Mouse (Mus musculus): Measurements from ENCODE around the gene Tmem256. TPM values are rescaled to one million over a fixed set of nuclear protein-coding genes. Genes with fewer than 3 reads are reported as not detected.

Gene Tmem256
- polyA plus RNA-seq, 1 experiment from 2014 or later = 416 TPM

DNA sequence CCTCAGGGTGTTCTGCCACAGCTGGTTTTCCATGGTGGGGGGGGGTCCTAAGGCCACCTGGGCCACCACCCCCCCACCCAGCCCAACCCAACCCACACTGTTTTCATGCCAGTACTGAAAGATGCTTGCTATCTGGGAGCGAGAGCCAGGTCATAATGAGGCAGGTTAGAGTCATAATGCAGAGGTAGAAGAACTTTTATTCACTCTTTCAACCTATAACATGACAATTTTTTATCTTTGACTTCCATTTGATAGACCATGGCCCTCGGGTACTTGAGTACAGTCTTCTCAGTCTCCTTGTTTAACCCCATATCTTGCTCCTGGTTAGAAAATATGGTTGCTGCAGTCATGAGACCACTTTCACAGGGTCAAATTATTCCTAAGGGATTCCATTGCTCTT lies 19.9 kb upstream of the Tmem256 start, which contains the start of gene Spem2:
Gene Spem2 (minus strand): TSS at position 101 of the 400 bp plus-strand sequence.
- H3K4me2 ChIP-seq = no peak within 1 kb of the TSS
- no peak for ATAC-seq (ENCODE audit: low read depth)
- H3K9me3 ChIP-seq = peaks cover 6% of the 10 kb centered on the region; the same call in 1 of the 2 replicates
- no peak within 1 kb of the TSS for H3K9ac ChIP-seq
- H3K36me3 ChIP-seq = no peaks in the 10 kb centered on the region
- WGBS = 83% methylated on average over 2 of the region's 2 CpGs
- H3K4me1 ChIP-seq (replicated peaks) = no peaks in the 10 kb centered on the region
- no peak within 1 kb of the TSS for H3K4me3 ChIP-seq
- H3K27ac ChIP-seq (replicated peaks) = no peak within 1 kb of the TSS
- H3K27me3 ChIP-seq = no peaks in the 10 kb centered on the region

DNA sequence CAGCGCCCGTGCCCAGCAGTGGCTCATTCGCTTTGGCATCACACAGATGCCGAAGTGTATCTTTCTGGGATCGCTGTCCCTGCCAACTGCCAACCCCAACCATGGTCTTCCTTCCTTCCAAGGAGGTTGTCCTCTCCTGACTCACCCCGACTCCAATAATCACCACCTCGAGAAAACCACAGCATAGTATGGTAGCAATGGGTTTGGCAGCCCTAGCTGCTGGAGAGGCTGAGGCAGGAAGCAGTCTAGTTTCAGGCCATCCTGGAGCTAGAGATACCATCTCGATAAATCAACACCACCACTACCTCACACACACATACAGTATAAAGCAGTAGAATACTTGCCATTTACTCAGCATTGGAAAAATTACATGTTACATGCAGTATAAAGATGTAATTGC lies 19.4 kb upstream of the Tmem256 start:
- WGBS = 89% methylated on average over 8 of the region's 8 CpGs
- H3K9me3 ChIP-seq = peaks cover 6% of the 10 kb centered on the region; the same call in 1 of the 2 replicates

GRCm38 (mm10) chr11:69822080-69822479 lies 16.2 kb upstream of the Tmem256 start, which contains the start of gene Spem1:
Spem1 (minus strand) TSS chr11:69822180.
- no peak for ATAC-seq (ENCODE audit: low read depth)
- Histone ChIP-seq H3K9ac (no peak within 1 kb of the TSS), H3K9me3 (peaks cover 6% of the 10 kb centered on the region; the same call in 1 of the 2 replicates), H3K36me3 (peaks cover 36% of the 10 kb centered on the region), H3K27ac (replicated peaks) (no peak within 1 kb of the TSS), H3K4me3 (no peak within 1 kb of the TSS), H3K4me1 (replicated peaks) (no peaks in the 10 kb centered on the region), H3K27me3 (no peaks in the 10 kb centered on the region), H3K4me2 (no peak within 1 kb of the TSS)
- WGBS = 89% methylated on average over 3 of the region's 3 CpGs

More for the DNA sequence above, 19.4 kb upstream of the Tmem256 start:
- Histone ChIP-seq H3K36me3 (peaks cover 5% of the 10 kb centered on the region; the same call in 1 of the 2 replicates), H3K4me3 (no peak overlapping the region), H3K4me2 (no peak overlapping the region), H3K9ac (no peak overlapping the region), H3K27ac (replicated peaks) (no peak overlapping the region), H3K27me3 (no peaks in the 10 kb centered on the region), H3K4me1 (replicated peaks) (no peaks in the 10 kb centered on the region)
- no peak for ATAC-seq (ENCODE audit: low read depth)

- no peak for ATAC-seq (ENCODE audit: low read depth)
- no peak overlapping the region for H3K4me2 ChIP-seq
- H3K27ac ChIP-seq (replicated peaks) = no peak overlapping the region
- no peaks in the 10 kb centered on the region for H3K4me1 ChIP-seq (replicated peaks)
- no peak overlapping the region for H3K4me3 ChIP-seq
- no peak overlapping the region for H3K9ac ChIP-seq
- H3K9me3 ChIP-seq = no peaks in the 10 kb centered on the region
- peaks cover 50% of the 10 kb centered on the region for H3K36me3 ChIP-seq
- 65% methylated on average over 2 of the region's 2 CpGs for WGBS
- no peaks in the 10 kb centered on the region for H3K27me3 ChIP-seq
Observed at GRCm38 (mm10) chr11:69823456-69823855, 14.9 kb upstream of the Tmem256 start.

DNA sequence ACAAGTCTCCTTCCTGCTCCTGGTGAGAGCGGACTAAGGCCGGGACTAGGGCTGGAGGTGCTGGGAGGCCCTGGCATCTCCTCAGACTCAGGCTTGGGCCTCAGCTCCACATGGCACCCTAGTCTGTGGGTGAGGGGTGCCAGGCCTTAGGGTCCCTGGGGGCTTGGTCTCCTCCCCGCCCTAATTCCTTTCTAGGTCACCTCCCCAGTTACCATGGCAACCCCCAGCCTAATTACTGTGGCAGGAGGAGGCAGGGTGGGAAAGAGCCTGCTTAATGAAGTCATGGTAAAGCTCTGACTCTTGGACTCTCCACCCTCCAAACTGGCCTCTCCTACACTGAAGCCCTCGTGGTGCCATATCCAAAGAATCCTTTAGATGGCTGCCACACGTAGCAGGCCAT lies 9.5 kb upstream of the Tmem256 start:
- Histone ChIP-seq H3K36me3 (peaks cover 93% of the 10 kb centered on the region), H3K9me3 (no peaks in the 10 kb centered on the region), H3K4me1 (replicated peaks) (peaks cover 24% of the 10 kb centered on the region), H3K27ac (replicated peaks) (no peak overlapping the region), H3K4me3 (no peak overlapping the region), H3K4me2 (no peak overlapping the region), H3K27me3 (no peaks in the 10 kb centered on the region), H3K9ac (no peak overlapping the region)
- 55% methylated on average over 5 of the region's 5 CpGs for WGBS
- ATAC-seq (ENCODE audit: low read depth) = no peak

GRCm38 (mm10) chr11:69833554-69833953 lies 4.8 kb upstream of the Tmem256 start:
- 50% methylated on average over 8 of the region's 8 CpGs for WGBS
- peak overlapping the region; percentile 98; the same call in 1 of the 2 replicates for H3K27ac ChIP-seq (replicated peaks)

DNA sequence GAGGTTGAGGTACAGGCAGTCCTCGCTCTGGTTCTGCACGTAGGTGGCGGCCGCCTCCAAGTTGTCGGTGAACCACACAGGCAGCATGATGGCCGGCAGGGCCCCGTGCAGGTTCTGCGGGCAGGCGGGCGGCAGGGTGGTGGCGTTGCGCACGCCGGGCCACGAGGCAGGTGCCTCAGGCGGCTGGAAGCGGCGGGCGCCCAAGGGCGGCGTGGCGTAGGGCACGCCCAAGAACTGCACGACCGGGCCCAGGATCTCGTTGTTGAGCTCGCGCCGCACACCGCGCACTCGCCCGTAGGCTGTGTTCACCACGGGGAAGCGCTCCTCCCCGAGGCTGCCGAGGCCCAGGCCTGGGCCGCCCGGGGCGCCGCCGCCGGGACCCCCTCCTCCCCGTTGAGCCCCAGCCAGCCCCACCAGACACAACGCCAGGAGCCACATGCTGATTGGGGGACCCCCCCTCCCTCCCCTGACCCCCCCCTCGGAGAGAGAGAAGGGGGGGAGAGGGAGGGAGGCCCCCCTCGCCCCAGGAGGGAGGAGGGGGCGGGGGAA lies 4.2 kb upstream of the Tmem256 start:
- ATAC-seq (ENCODE audit: low read depth) = no peak
- Histone ChIP-seq H3K4me1 (replicated peaks) (peaks cover 46% of the 10 kb centered on the region), H3K4me2 (peak overlapping the region; percentile 99), H3K9ac (peak overlapping the region; percentile 97), H3K27ac (replicated peaks) (peak overlapping the region; percentile 98), H3K27me3 (no peaks in the 10 kb centered on the region), H3K36me3 (peaks cover 41% of the 10 kb centered on the region), H3K4me3 (peak overlapping the region; percentile 93), H3K9me3 (no peaks in the 10 kb centered on the region)
- 5% methylated on average over 45 of the region's 48 CpGs for WGBS

More at GRCm38 (mm10) chr11:69833554-69833953, 4.8 kb upstream of the Tmem256 start:
- Histone ChIP-seq H3K4me1 (replicated peaks) (peaks cover 47% of the 10 kb centered on the region), H3K4me3 (peak overlapping the region; percentile 93), H3K4me2 (peak overlapping the region; percentile 99), H3K9me3 (no peaks in the 10 kb centered on the region), H3K27me3 (no peaks in the 10 kb centered on the region), H3K9ac (peak overlapping the region; percentile 97), H3K36me3 (peaks cover 46% of the 10 kb centered on the region)
- no peak for ATAC-seq (ENCODE audit: low read depth)

GRCm38 (mm10) chr11:69835326-69835965 lies 2.9 kb upstream of the Tmem256 start:
- H3K27ac ChIP-seq (replicated peaks) = peak overlapping the region; percentile 98
- ATAC-seq (ENCODE audit: low read depth) = no peak
- peaks cover 32% of the 10 kb centered on the region for H3K36me3 ChIP-seq
- H3K9ac ChIP-seq = peak overlapping the region; percentile 97
- H3K4me1 ChIP-seq (replicated peaks) = peaks cover 46% of the 10 kb centered on the region
- H3K27me3 ChIP-seq = no peaks in the 10 kb centered on the region
- peak overlapping the region; percentile 93 for H3K4me3 ChIP-seq
- 0% methylated on average over 9 of the region's 9 CpGs for WGBS
- peak overlapping the region; percentile 99 for H3K4me2 ChIP-seq
- no peaks in the 10 kb centered on the region for H3K9me3 ChIP-seq

DNA sequence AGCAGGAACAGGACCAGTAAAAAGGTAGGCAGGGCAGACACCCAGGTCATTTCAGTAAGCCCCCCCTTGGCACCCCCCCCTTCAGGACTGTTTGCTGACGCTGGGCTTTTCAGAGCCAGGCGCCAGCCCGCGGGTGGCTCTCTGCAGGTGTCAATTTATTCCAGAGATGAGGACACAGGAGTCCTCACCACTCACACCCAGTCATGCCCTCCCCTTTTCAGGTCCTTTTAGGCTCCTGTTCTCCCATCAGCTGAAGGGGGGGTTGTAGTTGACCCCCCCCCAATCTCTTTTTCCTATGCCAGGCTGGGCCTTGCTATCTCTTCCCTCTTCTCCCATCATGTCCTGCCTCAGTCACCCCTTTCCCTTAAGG lies 2.4 kb upstream of the Tmem256 start:
- Histone ChIP-seq H3K9ac (peak overlapping the region; percentile 97), H3K27me3 (no peaks in the 10 kb centered on the region), H3K4me1 (replicated peaks) (peaks cover 45% of the 10 kb centered on the region), H3K27ac (replicated peaks) (peak overlapping the region; percentile 98), H3K9me3 (no peaks in the 10 kb centered on the region), H3K36me3 (peaks cover 27% of the 10 kb centered on the region), H3K4me2 (peak overlapping the region; percentile 99), H3K4me3 (peak overlapping the region; percentile 93)
- no peak for ATAC-seq (ENCODE audit: low read depth)
- WGBS = 0% methylated on average over 4 of the region's 4 CpGs

- Histone ChIP-seq H3K36me3 (peaks cover 19% of the 10 kb centered on the region), H3K4me2 (peak overlapping the region; percentile 99), H3K27ac (replicated peaks) (peak overlapping the region; percentile 98), H3K4me3 (peak overlapping the region; percentile 93), H3K9me3 (no peaks in the 10 kb centered on the region), H3K9ac (peak overlapping the region; percentile 97), H3K4me1 (replicated peaks) (peaks cover 40% of the 10 kb centered on the region), H3K27me3 (no peaks in the 10 kb centered on the region)
- 1% methylated on average over 51 of the region's 52 CpGs for WGBS
- ATAC-seq (ENCODE audit: low read depth) = peak; percentile 4; the same call in 1 of the 2 replicates
Observed at GRCm38 (mm10) chr11:69836703-69837576, 1.4 kb upstream of the Tmem256 start.

DNA sequence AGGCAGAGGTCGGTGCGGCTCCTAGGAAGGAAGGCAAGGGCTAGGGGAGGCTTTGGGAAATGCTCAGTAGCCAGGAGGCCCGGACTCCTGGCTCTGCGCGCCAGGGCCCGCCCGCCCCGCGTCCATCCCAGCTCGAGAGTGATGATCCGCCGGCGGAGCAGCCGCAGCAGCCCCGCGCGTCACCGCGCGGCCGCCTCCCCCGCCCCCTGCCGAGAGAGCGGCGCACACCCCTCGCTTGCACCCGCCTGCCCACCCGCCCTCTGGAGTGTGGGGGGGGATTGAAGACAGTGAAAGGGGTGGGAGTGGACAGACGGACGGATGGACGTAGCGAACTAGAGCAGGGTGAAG lies 736 bp upstream of the Tmem256 start, which contains the start of gene Nlgn2:
Gene Nlgn2 (minus strand): TSS at position 181 of the 348 bp plus-strand sequence.
- 0% methylated on average over 32 of the region's 32 CpGs for WGBS

GRCm38 (mm10) chr11:69838714-69839104 lies 395 bp downstream of the Tmem256 start:
- H3K9ac ChIP-seq = peak overlapping the region; percentile 71
- peaks cover 34% of the 10 kb centered on the region for H3K4me1 ChIP-seq (replicated peaks)
- H3K4me3 ChIP-seq = peak overlapping the region; percentile 93
- WGBS = 2% methylated on average over 7 of the region's 7 CpGs
- ATAC-seq (ENCODE audit: low read depth) = 0 out of 2 replicates have a peak, but pooled peaks have one; percentile 2
- no peaks in the 10 kb centered on the region for H3K27me3 ChIP-seq
- no peaks in the 10 kb centered on the region for H3K9me3 ChIP-seq
- H3K4me2 ChIP-seq = peak overlapping the region; percentile 99
- peak overlapping the region; percentile 98 for H3K27ac ChIP-seq (replicated peaks)
- peaks cover under 1% of the 10 kb centered on the region for H3K36me3 ChIP-seq

More for the DNA sequence above, 736 bp upstream of the Tmem256 start, which contains the start of gene Nlgn2:
- H3K27me3 ChIP-seq = no peaks in the 10 kb centered on the region
- H3K9ac ChIP-seq = peak within 1 kb of the TSS; percentile 97
- H3K36me3 ChIP-seq = peaks cover 12% of the 10 kb centered on the region
- peak; percentile 75 for ATAC-seq (ENCODE audit: low read depth)
- H3K4me1 ChIP-seq (replicated peaks) = peaks cover 40% of the 10 kb centered on the region
- H3K4me3 ChIP-seq = peak within 1 kb of the TSS; percentile 93
- H3K27ac ChIP-seq (replicated peaks) = peak within 1 kb of the TSS; percentile 98
- H3K4me2 ChIP-seq = peak within 1 kb of the TSS; percentile 99
- H3K9me3 ChIP-seq = no peaks in the 10 kb centered on the region

All from neural tube, embryonic 13.5 days (tissue).